Mouse (Mus musculus): ENCODE results near the gene Pik3cg. TPM values are rescaled to one million over a fixed set of nuclear protein-coding genes. Genes with fewer than 3 reads are reported as not detected.

The Pik3cg gene
- total and polyA plus RNA-seq, 2 experiments = 0.40 to 1.2 TPM

DNA sequence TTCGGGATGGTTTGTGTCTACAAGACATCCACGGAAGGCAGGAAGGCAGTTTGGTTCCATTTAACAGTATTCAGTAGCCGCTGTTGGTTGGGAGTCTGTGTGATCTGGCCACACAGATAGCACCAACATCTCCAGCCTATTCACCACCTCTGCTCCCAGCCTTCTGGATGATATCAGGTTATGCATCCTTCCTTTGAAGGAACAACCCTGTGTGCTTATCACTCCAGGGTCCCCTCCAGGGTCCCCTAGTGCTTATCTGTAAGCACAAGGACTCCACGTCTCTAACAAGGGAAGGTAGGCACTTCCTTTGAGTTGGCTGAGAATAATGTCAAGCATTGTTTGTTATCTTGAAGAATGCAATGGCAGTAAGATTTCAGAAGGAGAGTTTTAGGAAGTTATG, 65.3 kb downstream of the Pik3cg start:
- no peaks in the 10 kb centered on the region; the same call in 1 of the 2 replicates for H3K4me1 ChIP-seq (ENCODE audit: control insufficient read depth, insufficient read depth, low read length)
- H3K79me2 ChIP-seq (ENCODE audit: control insufficient read depth, insufficient read depth, low read length) = no peaks in the 10 kb centered on the region
- no peak for DNase-seq (ENCODE audit: extremely low read depth, low read depth, low spot score)
- TF ChIP-seq POLR2A (IDR thresholded peaks at IDR 0.05; ENCODE audit: extremely low read depth, insufficient read depth, low read length) (no peak), CTCF (IDR thresholded peaks at IDR 0.05; ENCODE audit: low read depth, low read length) (no peak)
- no peaks in the 10 kb centered on the region for H3K36me3 ChIP-seq (ENCODE audit: control insufficient read depth, insufficient read depth, low read length)
- H3K4me3 ChIP-seq (ENCODE audit: insufficient read depth, low read depth, low read length) = no peak overlapping the region
- no peak overlapping the region for H3K9ac ChIP-seq (ENCODE audit: low read depth, low read length)
- no peak overlapping the region for H3K27ac ChIP-seq (replicated peaks; ENCODE audit: insufficient read depth, low read depth, low read length)
- 51% methylated on average over 4 of the region's 4 CpGs for WGBS
- no peaks in the 10 kb centered on the region for H3K27me3 ChIP-seq (ENCODE audit: control insufficient read depth, insufficient read depth, low read length)

DNA sequence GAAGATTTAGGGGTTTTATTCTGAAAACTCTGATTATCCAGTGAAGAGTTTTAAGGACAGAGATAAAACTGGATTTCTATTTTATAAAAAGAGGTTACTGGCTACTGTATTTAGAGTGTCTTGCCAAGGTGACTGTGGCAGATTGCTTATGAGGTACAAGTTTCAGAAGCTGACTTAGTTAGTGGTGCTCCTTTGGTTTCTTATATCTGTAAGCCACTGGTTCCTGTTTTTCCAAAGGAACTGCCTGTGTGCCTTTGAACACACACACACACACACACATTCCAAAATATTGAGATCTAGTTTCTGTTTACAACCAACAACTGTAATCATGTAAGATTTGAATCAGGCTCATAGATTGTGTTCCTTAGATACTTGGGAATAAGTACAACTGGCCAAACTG, 66.7 kb downstream of the Pik3cg start:
- no peak for DNase-seq (ENCODE audit: extremely low read depth, low read depth, low spot score)
- Histone ChIP-seq H3K27me3 (ENCODE audit: control insufficient read depth, insufficient read depth, low read length) (no peaks in the 10 kb centered on the region), H3K79me2 (ENCODE audit: control insufficient read depth, insufficient read depth, low read length) (no peaks in the 10 kb centered on the region), H3K4me3 (ENCODE audit: insufficient read depth, low read depth, low read length) (no peak overlapping the region), H3K36me3 (ENCODE audit: control insufficient read depth, insufficient read depth, low read length) (no peaks in the 10 kb centered on the region), H3K9ac (ENCODE audit: low read depth, low read length) (no peak overlapping the region), H3K27ac (replicated peaks; ENCODE audit: insufficient read depth, low read depth, low read length) (no peak overlapping the region), H3K4me1 (ENCODE audit: control insufficient read depth, insufficient read depth, low read length) (no peaks in the 10 kb centered on the region; the same call in 1 of the 2 replicates)
- TF ChIP-seq POLR2A (IDR thresholded peaks at IDR 0.05; ENCODE audit: extremely low read depth, insufficient read depth, low read length) = no peak
- TF ChIP-seq CTCF (IDR thresholded peaks at IDR 0.05; ENCODE audit: low read depth, low read length) = no peak

- H3K27me3 ChIP-seq (ENCODE audit: control insufficient read depth, insufficient read depth, low read length) = no peaks in the 10 kb centered on the region
- TF ChIP-seq CTCF (IDR thresholded peaks at IDR 0.05; ENCODE audit: low read depth, low read length) (no peak), POLR2A (IDR thresholded peaks at IDR 0.05; ENCODE audit: extremely low read depth, insufficient read depth, low read length) (no peak)
- WGBS = 69% methylated on average over 5 of the region's 5 CpGs
- no peaks in the 10 kb centered on the region; the same call in 1 of the 2 replicates for H3K4me1 ChIP-seq (ENCODE audit: control insufficient read depth, insufficient read depth, low read length)
- no peak overlapping the region for H3K27ac ChIP-seq (replicated peaks; ENCODE audit: insufficient read depth, low read depth, low read length)
- DNase-seq (ENCODE audit: extremely low read depth, low read depth, low spot score) = no peak
- no peaks in the 10 kb centered on the region for H3K79me2 ChIP-seq (ENCODE audit: control insufficient read depth, insufficient read depth, low read length)
- no peaks in the 10 kb centered on the region for H3K36me3 ChIP-seq (ENCODE audit: control insufficient read depth, insufficient read depth, low read length)
- H3K9ac ChIP-seq (ENCODE audit: low read depth, low read length) = no peak overlapping the region
- H3K4me3 ChIP-seq (ENCODE audit: insufficient read depth, low read depth, low read length) = no peak overlapping the region
Measured at GRCm38 (mm10) chr12:32138831-32139230, 69.6 kb downstream of the Pik3cg start.

GRCm38 (mm10) chr12:32138362-32138761, 70.1 kb downstream of the Pik3cg start:
- Histone ChIP-seq H3K4me3 (ENCODE audit: insufficient read depth, low read depth, low read length) (no peak overlapping the region), H3K36me3 (ENCODE audit: control insufficient read depth, insufficient read depth, low read length) (no peaks in the 10 kb centered on the region), H3K79me2 (ENCODE audit: control insufficient read depth, insufficient read depth, low read length) (no peaks in the 10 kb centered on the region), H3K27me3 (ENCODE audit: control insufficient read depth, insufficient read depth, low read length) (no peaks in the 10 kb centered on the region), H3K9ac (ENCODE audit: low read depth, low read length) (no peak overlapping the region), H3K27ac (replicated peaks; ENCODE audit: insufficient read depth, low read depth, low read length) (no peak overlapping the region), H3K4me1 (ENCODE audit: control insufficient read depth, insufficient read depth, low read length) (no peaks in the 10 kb centered on the region; the same call in 1 of the 2 replicates)
- TF ChIP-seq CTCF (IDR thresholded peaks at IDR 0.05; ENCODE audit: low read depth, low read length) (no peak), POLR2A (IDR thresholded peaks at IDR 0.05; ENCODE audit: extremely low read depth, insufficient read depth, low read length) (no peak)
- no peak for DNase-seq (ENCODE audit: extremely low read depth, low read depth, low spot score)
- 82% methylated on average over 9 of the region's 9 CpGs for WGBS

DNA sequence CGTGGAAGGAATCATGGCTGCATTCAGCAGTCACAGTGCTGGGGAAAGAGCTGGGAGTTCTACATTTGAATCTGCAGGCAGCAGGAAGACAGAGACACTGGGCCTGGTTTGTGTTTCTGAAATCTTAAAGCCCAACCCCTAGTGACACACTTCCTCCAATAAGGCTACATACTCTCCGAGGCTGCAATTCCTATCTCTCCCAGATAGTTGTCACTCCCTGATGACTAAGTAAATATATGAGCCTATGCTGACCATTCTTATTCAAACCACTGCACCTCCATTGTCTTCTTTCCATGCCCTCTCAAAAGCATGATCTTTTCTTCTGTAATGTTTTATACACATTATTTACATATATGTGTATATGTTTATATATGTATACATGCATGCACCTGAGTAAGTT, 70.9 kb downstream of the Pik3cg start:
- Histone ChIP-seq H3K4me3 (ENCODE audit: insufficient read depth, low read depth, low read length) (no peak overlapping the region), H3K79me2 (ENCODE audit: control insufficient read depth, insufficient read depth, low read length) (no peaks in the 10 kb centered on the region), H3K9ac (ENCODE audit: low read depth, low read length) (no peak overlapping the region), H3K36me3 (ENCODE audit: control insufficient read depth, insufficient read depth, low read length) (no peaks in the 10 kb centered on the region), H3K27ac (replicated peaks; ENCODE audit: insufficient read depth, low read depth, low read length) (no peak overlapping the region), H3K27me3 (ENCODE audit: control insufficient read depth, insufficient read depth, low read length) (no peaks in the 10 kb centered on the region), H3K4me1 (ENCODE audit: control insufficient read depth, insufficient read depth, low read length) (no peaks in the 10 kb centered on the region; the same call in 1 of the 2 replicates)
- TF ChIP-seq CTCF (IDR thresholded peaks at IDR 0.05; ENCODE audit: low read depth, low read length) (no peak), POLR2A (IDR thresholded peaks at IDR 0.05; ENCODE audit: extremely low read depth, insufficient read depth, low read length) (no peak)
- 59% methylated on average over 2 of the region's 2 CpGs for WGBS
- DNase-seq (ENCODE audit: extremely low read depth, low read depth, low spot score) = no peak

- no peaks in the 10 kb centered on the region for H3K4me1 ChIP-seq (ENCODE audit: control insufficient read depth, insufficient read depth, low read length)
- no peak overlapping the region for H3K4me3 ChIP-seq (ENCODE audit: insufficient read depth, low read depth, low read length)
- TF ChIP-seq POLR2A (IDR thresholded peaks at IDR 0.05; ENCODE audit: extremely low read depth, insufficient read depth, low read length) = no peak
- TF ChIP-seq CTCF (IDR thresholded peaks at IDR 0.05; ENCODE audit: low read depth, low read length) = no peak
Measured at GRCm38 (mm10) chr12:32127599-32128507, 80.6 kb downstream of the Pik3cg start.

More at GRCm38 (mm10) chr12:32127599-32128507, 80.6 kb downstream of the Pik3cg start:
- Histone ChIP-seq H3K36me3 (ENCODE audit: control insufficient read depth, insufficient read depth, low read length) (no peaks in the 10 kb centered on the region), H3K9ac (ENCODE audit: low read depth, low read length) (no peak overlapping the region), H3K27me3 (ENCODE audit: control insufficient read depth, insufficient read depth, low read length) (no peaks in the 10 kb centered on the region), H3K79me2 (ENCODE audit: control insufficient read depth, insufficient read depth, low read length) (no peaks in the 10 kb centered on the region), H3K27ac (replicated peaks; ENCODE audit: insufficient read depth, low read depth, low read length) (no peak overlapping the region)
- no peak for DNase-seq (ENCODE audit: extremely low read depth, low read depth, low spot score)
- 57% methylated on average over 14 of the region's 14 CpGs for WGBS

Measured in liver, adult 2 months (tissue).